Mouse (Mus musculus) liver, embryonic 16.5 days (tissue): Measurements from ENCODE around the gene Fbh1. TPM values are rescaled to one million over a fixed set of nuclear protein-coding genes. Genes with fewer than 3 reads are reported as not detected.

Experiments used
- ATAC-seq: fragments of 200-750 bp; cut with Nextera tagmentation; 2 replicates; pipeline ENCODE4 v1.8.0; 2017; ENCODE audit warnings: low read depth, mild to moderate bottlenecking, moderate number of reproducible peaks, moderate library complexity
- H3K27ac ChIP-seq: fragments of 300-500 bp; sonication (generic); 2 replicates; pipeline ENCODE4 v1.5.1; 2014; ENCODE audit warnings: mild to moderate bottlenecking, low read length
- H3K27me3 ChIP-seq: fragments of 300-500 bp; sonication (generic); 2 replicates; pipeline ENCODE4 v1.6.1; 2014; ENCODE audit warnings: low read depth, low read length, mixed read lengths; ENCODE audit not compliant: control insufficient read depth, insufficient read depth
- H3K36me3 ChIP-seq: fragments of 300-500 bp; sonication (generic); 2 replicates; pipeline ENCODE4 v1.6.1; 2014; ENCODE audit warnings: mild to moderate bottlenecking; ENCODE audit not compliant: control insufficient read depth, insufficient read depth
- H3K4me1 ChIP-seq: fragments of 300-500 bp; sonication (generic); 2 replicates; pipeline ENCODE4 v1.6.1; 2014; ENCODE audit warnings: low read depth, low read length, mixed read lengths; ENCODE audit not compliant: control insufficient read depth
- H3K4me2 ChIP-seq: fragments of 300-500 bp; sonication (generic); 2 replicates; pipeline ENCODE4 v1.6.1; 2014; ENCODE audit warnings: low read depth, low read length, mixed read lengths
- H3K4me3 ChIP-seq: fragments of 300-500 bp; sonication (generic); 2 replicates; pipeline ENCODE4 v1.5.1; 2014; ENCODE audit warnings: low read depth, mild to moderate bottlenecking, low read length
- H3K9ac ChIP-seq: fragments of 300-500 bp; sonication (generic); 2 replicates; pipeline ENCODE4 v1.6.1; 2014; ENCODE audit warnings: low read depth, low read length
- H3K9me3 ChIP-seq: fragments of 300-500 bp; sonication (generic); replicated peaks from 2 replicates; pipeline ENCODE4 v1.6.1; 2016; ENCODE audit warnings: low read length; ENCODE audit not compliant: control insufficient read depth
- WGBS: fragments of 180-500 bp; shearing (Covaris S2); extraction: QIAGEN DNeasy Blood & Tissue Kit; methylation state at CpG from one replicate; pipeline ENCODE4 v1.1.7; 2014; ENCODE audit not compliant: insufficient replicate concordance; 5-methylcytosine and 5-hydroxymethylcytosine counted together
- polyA plus RNA-seq: library from polyadenylated mRNA; unstranded; fragments of >200 nt; fragmentation: Nextera tagmentation; extraction: Ambion mirVana; gene quantifications from 2 replicates; pipeline ENCODE4 v1.2.1, GENCODE M21; 2015

Fbh1 gene
- polyA plus RNA-seq, 1 experiment from 2014 or later: 27.7 TPM

GRCm38 (mm10) chr2:11693352-11693751 is 84.0 kb downstream of the Fbh1 start:
- Histone ChIP-seq H3K9me3 (no peaks in the 10 kb centered on the region), H3K9ac (no peak overlapping the region), H3K4me3 (no peak overlapping the region), H3K4me2 (no peak overlapping the region), H3K27me3 (no peaks in the 10 kb centered on the region), H3K27ac (no peak overlapping the region), H3K4me1 (no peaks in the 10 kb centered on the region; the same call in 1 of the 2 replicates), H3K36me3 (no peaks in the 10 kb centered on the region)
- 75% methylated on average over 4 of the region's 4 CpGs for WGBS
- no peak for ATAC-seq

Other genes with a start within 250 kb of the Fbh1 start
- 5.8 and 6.1 TPM in 2 replicates for gene Pfkfb3, start 223.5 kb downstream of the Fbh1 start, polyA plus RNA-seq
- 43.9 and 48.7 TPM in 2 replicates for gene Rbm17, start 173.4 kb downstream of the Fbh1 start, polyA plus RNA-seq
- gene Gm17490, start 151.3 kb downstream of the Fbh1 start, polyA plus RNA-seq: not detected in 2 replicates
- gene Il2ra, start 134.8 kb downstream of the Fbh1 start, polyA plus RNA-seq: not detected in 2 replicates
- gene Il15ra, start 72.3 kb downstream of the Fbh1 start, polyA plus RNA-seq: 7.3 and 8.8 TPM in 2 replicates
- 10.6 and 12.2 TPM in 2 replicates for gene Ankrd16, start 294 bp upstream of the Fbh1 start, polyA plus RNA-seq